Mouse (Mus musculus): ENCODE measurements around the gene Polr2a. TPM values are rescaled to one million over a fixed set of nuclear protein-coding genes. Genes with fewer than 3 reads are reported as not detected.
"Not testable (repeated sequence)": the region's sequence is repeated elsewhere in the genome, so short reads cannot be mapped to it uniquely, and the experiment has no call there.

The Polr2a gene
- polyA plus RNA-seq, 1 experiment from 2014 or later, result 31.3 TPM

DNA sequence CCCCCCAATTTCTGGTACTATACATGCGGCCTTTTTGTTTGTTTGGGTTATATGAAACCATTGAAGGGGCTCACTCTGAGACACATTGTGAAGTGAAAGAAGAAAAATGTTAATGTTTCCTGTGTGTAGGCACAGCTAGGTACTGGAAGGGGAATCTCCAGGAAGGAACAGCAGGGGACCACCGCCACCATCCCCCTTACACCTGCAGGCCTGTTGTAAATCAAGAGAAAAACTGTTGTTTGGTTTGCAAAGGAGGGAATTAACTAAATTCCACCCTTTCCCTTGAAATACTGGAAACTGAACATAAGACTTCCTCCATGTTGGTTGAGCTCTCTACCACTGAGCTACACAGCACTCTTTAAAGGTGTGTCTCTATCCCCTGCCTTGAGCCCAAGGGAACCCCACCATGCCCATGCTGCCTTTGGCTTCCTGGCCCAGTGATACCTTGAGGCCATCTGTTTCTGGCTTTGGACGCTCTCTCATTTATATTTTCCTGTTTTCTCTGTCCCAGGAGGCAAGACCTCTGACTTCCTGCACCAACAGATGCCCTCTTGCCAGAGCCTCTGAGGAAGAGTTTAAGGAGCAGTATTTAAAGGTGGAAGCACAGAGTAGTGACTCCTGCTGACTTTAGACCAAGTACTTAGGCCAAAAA is 49.7 kb downstream of the Polr2a start:
- Histone ChIP-seq H3K27me3 (no peaks in the 10 kb centered on the region), H3K36me3 (replicated peaks) (no peaks in the 10 kb centered on the region), H3K9ac (no peak overlapping the region), H3K9me3 (no peaks in the 10 kb centered on the region), H3K4me1 (no peaks in the 10 kb centered on the region), H3K27ac (no peak overlapping the region), H3K4me2 (no peak overlapping the region), H3K4me3 (replicated peaks) (no peak overlapping the region)
- no peak for ATAC-seq (ENCODE audit: low FRiP score)
- WGBS, result 85% methylated on average over 3 of the region's 3 CpGs

DNA sequence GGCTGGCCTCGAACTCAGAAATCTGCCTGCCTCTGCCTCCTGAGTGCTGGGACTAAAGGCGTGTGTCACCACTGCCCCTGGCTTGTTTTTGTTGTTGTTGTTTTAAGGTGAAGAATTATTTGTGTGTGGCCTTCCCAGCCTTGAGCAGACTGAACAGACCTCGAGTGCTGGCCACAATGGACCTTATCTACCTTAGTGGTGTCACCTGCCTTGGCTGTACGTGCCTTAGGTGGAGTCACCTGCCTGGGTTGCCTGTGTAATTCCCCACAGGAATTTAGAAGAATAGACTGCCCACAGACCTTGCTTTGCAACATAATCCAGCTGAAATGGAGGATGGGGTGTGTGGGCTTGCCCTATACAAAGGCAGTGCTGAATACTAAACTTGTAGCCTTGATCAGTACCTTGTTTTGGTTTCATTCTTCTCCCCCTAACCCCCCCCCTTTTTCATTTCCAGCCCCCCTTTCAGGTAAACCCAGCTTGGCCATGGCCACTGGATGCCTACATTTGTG is 50.5 kb downstream of the Polr2a start:
- Histone ChIP-seq H3K27me3 (no peaks in the 10 kb centered on the region), H3K4me3 (replicated peaks) (no peak overlapping the region), H3K4me1 (no peaks in the 10 kb centered on the region), H3K4me2 (no peak overlapping the region), H3K27ac (no peak overlapping the region), H3K36me3 (replicated peaks) (no peaks in the 10 kb centered on the region), H3K9me3 (no peaks in the 10 kb centered on the region), H3K9ac (no peak overlapping the region)
- ATAC-seq (ENCODE audit: low FRiP score), result no peak
- WGBS, result 83% methylated on average over 4 of the region's 4 CpGs

DNA sequence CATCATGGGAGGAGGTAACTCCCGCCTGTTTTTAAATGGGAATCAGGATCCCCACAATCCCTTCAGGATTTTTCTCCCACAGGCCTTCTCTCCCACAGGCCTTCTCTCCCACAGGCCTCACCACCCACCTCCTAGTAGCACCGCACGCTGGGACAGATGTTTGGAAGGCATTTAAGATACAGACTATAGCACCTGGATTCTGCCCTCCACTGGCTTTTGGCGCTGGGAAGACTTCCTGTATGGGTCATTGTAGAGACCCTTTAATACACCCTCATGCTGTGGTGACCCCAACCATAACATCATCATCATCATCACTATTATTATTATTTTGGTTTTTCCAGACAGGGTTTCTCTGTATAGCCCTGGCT is 51.0 kb downstream of the Polr2a start:
- no peaks in the 10 kb centered on the region for H3K9me3 ChIP-seq
- H3K4me3 ChIP-seq (replicated peaks), result no peak overlapping the region
- no peaks in the 10 kb centered on the region for H3K36me3 ChIP-seq (replicated peaks)
- H3K4me1 ChIP-seq, result no peaks in the 10 kb centered on the region
- H3K27me3 ChIP-seq, result no peaks in the 10 kb centered on the region
- no peak overlapping the region for H3K27ac ChIP-seq
- WGBS, result 92% methylated on average over 4 of the region's 4 CpGs
- ATAC-seq (ENCODE audit: low FRiP score), result no peak
- H3K9ac ChIP-seq, result no peak overlapping the region
- no peak overlapping the region for H3K4me2 ChIP-seq

DNA sequence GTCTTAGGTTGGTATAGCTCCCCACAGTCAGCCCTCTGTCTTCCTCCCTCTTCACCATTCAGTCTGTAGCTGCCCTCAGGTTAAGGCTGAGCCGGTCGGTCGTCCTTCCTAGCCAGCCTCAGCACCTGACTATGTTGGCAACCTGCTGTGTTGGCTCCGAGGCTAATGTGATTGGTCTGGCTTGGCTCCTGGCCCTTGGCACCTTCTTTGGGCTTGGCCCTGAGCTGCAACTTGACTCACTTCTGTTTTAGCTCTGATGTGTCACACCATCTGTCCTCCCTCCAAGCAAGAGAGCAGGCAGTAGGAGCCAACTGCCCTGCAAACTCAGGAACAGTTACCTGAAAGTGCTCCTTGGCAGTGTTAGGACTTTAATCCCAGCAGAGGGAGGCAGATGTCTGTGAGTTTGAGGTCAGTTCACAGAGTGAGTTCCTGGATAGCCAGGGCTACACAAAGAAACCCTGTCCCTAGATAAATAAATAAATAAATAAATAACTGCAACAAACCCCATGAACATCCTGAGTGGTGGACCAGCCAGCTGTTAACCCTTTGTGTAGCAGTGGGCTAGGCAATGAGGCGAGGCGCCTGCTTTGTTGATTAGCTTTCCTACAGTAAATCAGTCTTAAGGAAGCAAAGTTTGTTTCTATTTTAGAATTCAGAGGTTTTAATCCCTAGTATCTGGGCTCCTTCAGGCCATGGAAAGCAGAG is 51.5 kb downstream of the Polr2a start:
- H3K4me1 ChIP-seq, result no peaks in the 10 kb centered on the region

DNA sequence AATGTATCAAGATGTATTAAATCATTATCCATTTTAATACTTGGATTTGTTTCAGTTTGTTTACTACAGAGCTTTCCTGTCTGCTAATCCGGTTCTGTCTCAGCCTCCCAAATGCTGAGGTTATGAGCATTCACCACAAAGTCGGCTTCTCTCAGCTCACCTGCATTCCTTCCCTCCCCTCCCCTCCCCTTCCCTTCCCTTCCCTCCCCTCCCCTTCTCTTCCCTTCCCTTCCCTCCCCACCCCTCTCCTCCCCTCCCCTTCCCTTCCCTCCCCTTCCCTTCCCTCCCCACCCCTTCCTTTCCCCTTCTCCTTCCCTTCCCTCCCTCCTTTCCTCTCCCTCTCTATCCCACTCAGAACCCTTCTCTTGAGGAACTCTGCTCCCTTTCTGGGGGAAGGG is 53.8 kb downstream of the Polr2a start:
- H3K9ac ChIP-seq, result no peak overlapping the region
- H3K27ac ChIP-seq, result no peak overlapping the region; the same call in 1 of the 2 replicates
- WGBS, result 58% methylated on average over 2 of the region's 2 CpGs
- H3K36me3 ChIP-seq (replicated peaks), result no peaks in the 10 kb centered on the region
- no peaks in the 10 kb centered on the region for H3K27me3 ChIP-seq
- H3K4me3 ChIP-seq (replicated peaks), result no peak overlapping the region
- ATAC-seq (ENCODE audit: low FRiP score), result no peak
- H3K4me2 ChIP-seq, result no peak overlapping the region
- H3K9me3 ChIP-seq, result no peaks in the 10 kb centered on the region
- H3K4me1 ChIP-seq, result no peaks in the 10 kb centered on the region

More for the DNA sequence above, 51.5 kb downstream of the Polr2a start:
- no peak overlapping the region for H3K9ac ChIP-seq
- 54% methylated on average over 6 of the region's 6 CpGs for WGBS
- H3K27me3 ChIP-seq, result no peaks in the 10 kb centered on the region
- no peak overlapping the region for H3K4me3 ChIP-seq (replicated peaks)
- no peak overlapping the region for H3K4me2 ChIP-seq
- H3K36me3 ChIP-seq (replicated peaks), result no peaks in the 10 kb centered on the region
- H3K9me3 ChIP-seq, result no peaks in the 10 kb centered on the region
- no peak for ATAC-seq (ENCODE audit: low FRiP score)
- H3K27ac ChIP-seq, result no peak overlapping the region

DNA sequence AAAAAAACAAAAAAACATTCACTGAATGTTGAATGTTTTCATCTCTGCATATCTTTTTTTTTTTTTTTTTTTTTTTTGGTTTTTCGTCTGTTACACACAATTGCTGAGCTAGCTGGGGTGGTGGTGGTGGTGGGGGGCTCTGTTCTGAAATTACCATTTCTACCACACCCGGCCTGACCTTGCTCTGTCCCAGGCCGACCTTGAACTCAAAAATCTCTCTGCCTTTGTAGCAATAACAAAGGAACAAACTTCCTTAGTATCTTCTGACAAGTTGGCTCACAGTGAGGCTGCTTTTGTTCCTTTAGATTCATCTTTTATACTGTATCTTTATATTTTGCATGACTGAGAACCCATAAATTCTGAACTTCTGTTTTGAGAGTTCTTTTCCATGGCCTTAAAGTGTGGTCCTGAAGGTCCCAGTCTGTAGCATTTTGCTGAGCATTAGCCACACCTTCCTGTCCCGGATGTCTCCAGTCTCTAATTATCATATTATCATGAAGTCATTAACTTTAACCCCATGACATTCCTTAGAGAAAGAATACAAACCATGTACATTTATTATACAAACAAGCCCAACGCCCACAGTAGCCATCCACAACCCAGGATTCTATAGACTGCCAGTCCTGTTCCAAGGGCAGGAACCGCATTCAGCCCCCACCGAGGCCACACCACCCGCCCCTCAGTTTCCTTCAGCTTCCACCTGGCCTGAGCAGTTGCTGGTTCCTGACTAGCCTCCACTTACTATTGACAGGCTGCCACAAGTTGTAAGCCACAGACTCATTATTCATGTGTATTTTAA is 54.4 kb downstream of the Polr2a start:
- H3K4me1 ChIP-seq, result no peaks in the 10 kb centered on the region
- no peak overlapping the region for H3K4me3 ChIP-seq (replicated peaks)
- no peak for ATAC-seq (ENCODE audit: low FRiP score)

DNA sequence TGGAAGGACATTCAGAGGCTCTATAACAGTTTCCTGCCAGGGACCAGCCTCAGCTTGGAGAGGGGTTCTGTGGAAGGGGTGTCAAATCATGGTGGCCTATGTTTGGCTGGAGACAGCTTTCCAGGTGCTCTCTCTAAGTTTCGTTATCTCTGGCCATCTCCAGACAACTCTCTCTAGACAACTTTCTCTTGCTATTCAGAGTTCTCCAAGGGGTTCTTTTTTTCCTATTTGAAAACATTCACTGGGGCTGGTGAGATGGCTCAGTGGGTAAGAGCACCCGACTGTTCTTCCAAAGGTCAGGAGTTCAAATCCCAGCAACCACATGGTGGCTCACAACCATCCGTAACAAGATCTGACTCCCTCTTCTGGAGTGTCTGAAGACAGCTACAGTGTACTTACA is 55.1 kb downstream of the Polr2a start:
- not testable (repeated sequence) for H3K9me3 ChIP-seq; H3K9ac ChIP-seq; H3K27me3 ChIP-seq; ATAC-seq (ENCODE audit: low FRiP score); H3K4me2 ChIP-seq; H3K36me3 ChIP-seq (replicated peaks); H3K4me3 ChIP-seq (replicated peaks); H3K4me1 ChIP-seq; H3K27ac ChIP-seq
- WGBS, result 75% methylated on average over 3 of the region's 3 CpGs

More for the DNA sequence above, 54.4 kb downstream of the Polr2a start:
- Histone ChIP-seq H3K4me2 (no peak overlapping the region), H3K9ac (no peak overlapping the region), H3K36me3 (replicated peaks) (no peaks in the 10 kb centered on the region), H3K27me3 (no peaks in the 10 kb centered on the region), H3K9me3 (no peaks in the 10 kb centered on the region), H3K27ac (no peak overlapping the region)
- WGBS, result 69% methylated on average over 8 of the region's 8 CpGs

DNA sequence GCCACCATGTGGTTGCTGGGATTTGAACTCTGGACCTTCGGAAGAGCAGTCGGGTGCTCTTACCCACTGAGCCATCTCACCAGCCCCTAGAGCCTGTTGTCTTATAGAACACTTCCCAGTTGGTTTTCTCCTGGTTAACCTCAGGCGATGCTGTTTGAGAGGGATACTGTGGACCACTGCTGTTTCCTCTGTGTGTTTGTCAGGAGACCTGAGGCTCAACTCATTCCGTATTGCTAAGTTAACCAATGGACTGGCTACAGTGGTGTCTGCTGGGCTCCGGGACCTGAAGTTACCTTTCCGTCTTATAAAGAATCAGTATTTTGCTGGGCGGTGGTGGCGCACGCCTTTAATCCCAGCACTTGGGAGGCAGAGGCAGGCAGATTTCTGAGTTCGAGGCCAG is 55.6 kb downstream of the Polr2a start:
- not testable (repeated sequence) for H3K4me3 ChIP-seq (replicated peaks); H3K9me3 ChIP-seq; H3K9ac ChIP-seq; H3K27me3 ChIP-seq; ATAC-seq (ENCODE audit: low FRiP score); H3K36me3 ChIP-seq (replicated peaks); H3K4me2 ChIP-seq; H3K4me1 ChIP-seq; H3K27ac ChIP-seq
- 94% methylated on average over 10 of the region's 10 CpGs for WGBS

DNA sequence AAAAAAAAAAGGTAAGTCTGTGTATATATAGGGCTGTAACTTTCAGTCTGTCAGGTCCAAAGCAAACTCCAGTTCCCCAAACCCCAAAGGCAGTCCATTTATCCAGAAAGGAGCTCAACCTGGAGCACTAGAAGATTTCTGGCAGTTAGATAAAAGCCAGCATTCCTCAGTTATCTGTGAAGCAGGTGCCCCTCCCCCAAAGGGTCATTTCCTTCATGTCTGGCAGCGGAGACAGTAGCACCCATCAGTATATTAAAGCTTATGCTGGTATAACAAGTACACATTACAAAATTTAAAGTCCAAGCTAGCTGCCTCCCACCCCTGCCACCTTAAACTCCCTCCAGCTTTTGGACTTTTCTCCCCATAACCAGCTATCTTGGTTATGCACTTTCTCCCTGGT is 58.8 kb downstream of the Polr2a start:
- WGBS, result 74% methylated on average over 1 of the region's 1 CpGs

DNA sequence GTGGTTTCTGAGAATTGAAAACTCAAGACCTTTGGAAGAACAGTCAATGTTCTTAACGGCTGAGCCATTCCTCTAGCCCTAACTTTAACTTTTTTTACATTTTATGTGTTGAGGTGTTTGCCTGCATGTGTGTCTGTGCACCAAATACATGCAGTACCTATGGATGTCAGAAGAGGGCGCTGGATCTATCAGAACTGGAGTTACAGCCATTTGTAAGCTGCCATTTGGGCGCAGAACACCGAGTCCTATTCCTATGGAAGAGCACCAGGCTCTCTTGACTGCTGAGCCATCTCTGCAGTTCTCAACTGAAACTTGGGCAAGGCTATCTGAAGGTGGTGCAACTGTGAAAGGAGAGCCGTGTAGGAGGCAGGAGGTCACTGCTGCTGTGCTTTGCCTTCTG is 59.9 kb downstream of the Polr2a start:
- H3K36me3 ChIP-seq (replicated peaks), result no peaks in the 10 kb centered on the region
- peaks cover 12% of the 10 kb centered on the region for H3K4me1 ChIP-seq
- no peak overlapping the region for H3K4me2 ChIP-seq
- WGBS, result 72% methylated on average over 5 of the region's 5 CpGs
- ATAC-seq (ENCODE audit: low FRiP score), result no peak
- no peak overlapping the region for H3K9ac ChIP-seq
- no peak overlapping the region for H3K4me3 ChIP-seq (replicated peaks)
- H3K9me3 ChIP-seq, result no peaks in the 10 kb centered on the region
- no peak overlapping the region for H3K27ac ChIP-seq
- H3K27me3 ChIP-seq, result 0 out of 2 replicates have a peak, but pooled peaks cover 2% of the 10 kb centered on the region

More for the DNA sequence above, 58.8 kb downstream of the Polr2a start:
- Histone ChIP-seq H3K9ac (no peak overlapping the region), H3K4me2 (no peak overlapping the region), H3K36me3 (replicated peaks) (no peaks in the 10 kb centered on the region), H3K27me3 (0 out of 2 replicates have a peak, but pooled peaks cover 2% of the 10 kb centered on the region), H3K4me1 (peaks cover 12% of the 10 kb centered on the region), H3K9me3 (no peaks in the 10 kb centered on the region), H3K4me3 (replicated peaks) (no peak overlapping the region), H3K27ac (no peak overlapping the region)
- ATAC-seq (ENCODE audit: low FRiP score), result no peak

DNA sequence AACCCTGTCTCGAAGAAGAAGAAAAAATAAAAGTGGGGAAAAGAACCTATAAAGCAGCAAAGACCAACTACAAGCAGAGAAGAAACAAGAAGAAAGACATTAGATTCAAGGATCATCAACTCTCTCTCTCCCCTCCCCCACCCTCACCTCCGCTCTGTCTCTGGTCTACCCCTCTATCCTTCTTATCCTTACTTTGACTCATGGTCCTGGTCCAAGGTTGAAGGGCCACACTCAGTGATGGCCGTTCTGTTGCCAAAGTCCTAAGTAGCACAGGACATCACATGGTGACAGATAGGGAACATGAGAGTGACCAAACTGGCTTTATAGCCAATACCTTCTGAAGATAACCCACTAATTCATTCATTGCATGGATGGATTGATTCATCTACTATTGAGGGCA is 61.0 kb downstream of the Polr2a start:
- Histone ChIP-seq H3K36me3 (replicated peaks) (no peaks in the 10 kb centered on the region), H3K27ac (no peak overlapping the region), H3K27me3 (0 out of 2 replicates have a peak, but pooled peaks cover 7% of the 10 kb centered on the region), H3K9me3 (no peaks in the 10 kb centered on the region), H3K9ac (no peak overlapping the region), H3K4me3 (replicated peaks) (no peak overlapping the region), H3K4me1 (peaks cover 12% of the 10 kb centered on the region), H3K4me2 (no peak overlapping the region)
- ATAC-seq (ENCODE audit: low FRiP score), result no peak
- WGBS, result 85% methylated on average over 3 of the region's 3 CpGs
